Mouse (Mus musculus): Measurements from ENCODE around the gene Rab11fip3. TPM values are rescaled to one million over a fixed set of nuclear protein-coding genes. Genes with fewer than 3 reads are reported as not detected.

Gene Rab11fip3
- total and polyA plus RNA-seq, 2 experiments from 2014 or later: 15.4 to 30.0 TPM

GRCm38 (mm10) chr17:26020848-26021347, 48.5 kb downstream of the Rab11fip3 start:
- no peak for ATAC-seq
- DNase-seq: no peak
- H3K4me3 ChIP-seq (ENCODE audit: low read depth, low read length): no peak overlapping the region

GRCm38 (mm10) chr17:26018388-26018787, 51.0 kb downstream of the Rab11fip3 start:
- Histone ChIP-seq H3K4me1 (ENCODE audit: insufficient read depth) (no peaks in the 10 kb centered on the region), H3K4me3 (ENCODE audit: low read depth, low read length) (no peak overlapping the region), H3K9me3 (ENCODE audit: low read length) (no peaks in the 10 kb centered on the region), H3K27me3 (ENCODE audit: insufficient read depth, low read length) (no peaks in the 10 kb centered on the region), H3K27ac (ENCODE audit: low read depth, low read length) (no peak overlapping the region), H3K36me3 (ENCODE audit: insufficient read depth) (peaks cover 28% of the 10 kb centered on the region), H3K9ac (no peak overlapping the region), H3K4me2 (ENCODE audit: low read depth) (no peak overlapping the region)
- TF ChIP-seq CTCF (IDR thresholded peaks at IDR 0.05; ENCODE audit: low read depth): no peak
- DNase-seq: no peak
- no peak for ATAC-seq
- 86% methylated on average over 3 of the region's 3 CpGs for WGBS

More at GRCm38 (mm10) chr17:26020848-26021347, 48.5 kb downstream of the Rab11fip3 start:
- Histone ChIP-seq H3K27me3 (ENCODE audit: insufficient read depth, low read length) (no peaks in the 10 kb centered on the region), H3K9ac (no peak overlapping the region), H3K9me3 (ENCODE audit: low read length) (no peaks in the 10 kb centered on the region), H3K4me1 (ENCODE audit: insufficient read depth) (no peaks in the 10 kb centered on the region), H3K27ac (ENCODE audit: low read depth, low read length) (no peak overlapping the region), H3K4me2 (ENCODE audit: low read depth) (no peak overlapping the region), H3K36me3 (ENCODE audit: insufficient read depth) (peaks cover 14% of the 10 kb centered on the region)
- no peak for TF ChIP-seq CTCF (IDR thresholded peaks at IDR 0.05; ENCODE audit: low read depth)
- 96% methylated on average over 7 of the region's 7 CpGs for WGBS

- H3K4me2 ChIP-seq (ENCODE audit: low read depth): no peak overlapping the region
- no peaks in the 10 kb centered on the region for H3K4me1 ChIP-seq (ENCODE audit: insufficient read depth)
- H3K27me3 ChIP-seq (ENCODE audit: insufficient read depth, low read length): no peaks in the 10 kb centered on the region
- H3K4me3 ChIP-seq (ENCODE audit: low read depth, low read length): no peak overlapping the region
- peaks cover 30% of the 10 kb centered on the region for H3K36me3 ChIP-seq (ENCODE audit: insufficient read depth)
- WGBS: 88% methylated on average over 5 of the region's 5 CpGs
- DNase-seq: no peak
- TF ChIP-seq CTCF (IDR thresholded peaks at IDR 0.05; ENCODE audit: low read depth): no peak
- no peaks in the 10 kb centered on the region for H3K9me3 ChIP-seq (ENCODE audit: low read length)
- H3K27ac ChIP-seq (ENCODE audit: low read depth, low read length): no peak overlapping the region
- no peak overlapping the region for H3K9ac ChIP-seq
- ATAC-seq: no peak
Observed at GRCm38 (mm10) chr17:26017949-26018348, 51.4 kb downstream of the Rab11fip3 start.

- H3K36me3 ChIP-seq (ENCODE audit: insufficient read depth): peaks cover 34% of the 10 kb centered on the region
- no peak for DNase-seq
- no peak overlapping the region for H3K4me3 ChIP-seq (ENCODE audit: low read depth, low read length)
- H3K27me3 ChIP-seq (ENCODE audit: insufficient read depth, low read length): no peaks in the 10 kb centered on the region
- H3K27ac ChIP-seq (ENCODE audit: low read depth, low read length): no peak overlapping the region
- 87% methylated on average over 3 of the region's 3 CpGs for WGBS
- ATAC-seq: no peak
- no peaks in the 10 kb centered on the region for H3K4me1 ChIP-seq (ENCODE audit: insufficient read depth)
- H3K4me2 ChIP-seq (ENCODE audit: low read depth): no peak overlapping the region
- TF ChIP-seq CTCF (IDR thresholded peaks at IDR 0.05; ENCODE audit: low read depth): no peak
- no peaks in the 10 kb centered on the region for H3K9me3 ChIP-seq (ENCODE audit: low read length)
- H3K9ac ChIP-seq: no peak overlapping the region
Observed at GRCm38 (mm10) chr17:26017021-26017420, 52.3 kb downstream of the Rab11fip3 start.

- ATAC-seq: no peak
- no peak overlapping the region for H3K4me3 ChIP-seq (ENCODE audit: low read depth, low read length)
- no peak overlapping the region for H3K27ac ChIP-seq (ENCODE audit: low read depth, low read length)
- no peak overlapping the region for H3K9ac ChIP-seq
- no peak for DNase-seq
- peaks cover 49% of the 10 kb centered on the region for H3K36me3 ChIP-seq (ENCODE audit: insufficient read depth)
- H3K9me3 ChIP-seq (ENCODE audit: low read length): no peaks in the 10 kb centered on the region
- no peak overlapping the region for H3K4me2 ChIP-seq (ENCODE audit: low read depth)
- H3K4me1 ChIP-seq (ENCODE audit: insufficient read depth): no peaks in the 10 kb centered on the region
- no peaks in the 10 kb centered on the region for H3K27me3 ChIP-seq (ENCODE audit: insufficient read depth, low read length)
- 82% methylated on average over 10 of the region's 10 CpGs for WGBS
- TF ChIP-seq CTCF (IDR thresholded peaks at IDR 0.05; ENCODE audit: low read depth): no peak
Observed at GRCm38 (mm10) chr17:26013711-26014110, 55.6 kb downstream of the Rab11fip3 start.

- peak; percentile 37; the same call in 1 of the 2 replicates for ATAC-seq
- no peak overlapping the region for H3K27ac ChIP-seq (ENCODE audit: low read depth, low read length)
- no peaks in the 10 kb centered on the region for H3K4me1 ChIP-seq (ENCODE audit: insufficient read depth)
- 12% methylated on average over 15 of the region's 15 CpGs for WGBS
- no peak overlapping the region for H3K4me3 ChIP-seq (ENCODE audit: low read depth, low read length)
- no peaks in the 10 kb centered on the region for H3K9me3 ChIP-seq (ENCODE audit: low read length)
- peaks cover 56% of the 10 kb centered on the region for H3K36me3 ChIP-seq (ENCODE audit: insufficient read depth)
- TF ChIP-seq CTCF (IDR thresholded peaks at IDR 0.05; ENCODE audit: low read depth): peak; percentile 73
- peak; percentile 70 for DNase-seq
- H3K4me2 ChIP-seq (ENCODE audit: low read depth): no peak overlapping the region
- no peak overlapping the region for H3K9ac ChIP-seq
- H3K27me3 ChIP-seq (ENCODE audit: insufficient read depth, low read length): no peaks in the 10 kb centered on the region
Observed at GRCm38 (mm10) chr17:26011841-26012460, 57.4 kb downstream of the Rab11fip3 start.

GRCm38 (mm10) chr17:26009540-26009939, 59.8 kb downstream of the Rab11fip3 start:
- peak; percentile 97 for ATAC-seq
- no peak overlapping the region; the same call in 1 of the 2 replicates for H3K27ac ChIP-seq (ENCODE audit: low read depth, low read length)
- no peaks in the 10 kb centered on the region for H3K4me1 ChIP-seq (ENCODE audit: insufficient read depth)
- no peak overlapping the region for H3K4me3 ChIP-seq (ENCODE audit: low read depth, low read length)
- no peaks in the 10 kb centered on the region for H3K9me3 ChIP-seq (ENCODE audit: low read length)
- no peak overlapping the region for H3K4me2 ChIP-seq (ENCODE audit: low read depth)
- 28% methylated on average over 4 of the region's 4 CpGs for WGBS
- no peaks in the 10 kb centered on the region for H3K27me3 ChIP-seq (ENCODE audit: insufficient read depth, low read length)
- peaks cover 59% of the 10 kb centered on the region for H3K36me3 ChIP-seq (ENCODE audit: insufficient read depth)
- no peak overlapping the region for H3K9ac ChIP-seq
- DNase-seq: peak; percentile 94
- TF ChIP-seq CTCF (IDR thresholded peaks at IDR 0.05; ENCODE audit: low read depth): peak; percentile 99
